Comparison of ENCODE assay signal across 12 mouse cellular contexts in the genomic region with DNA sequence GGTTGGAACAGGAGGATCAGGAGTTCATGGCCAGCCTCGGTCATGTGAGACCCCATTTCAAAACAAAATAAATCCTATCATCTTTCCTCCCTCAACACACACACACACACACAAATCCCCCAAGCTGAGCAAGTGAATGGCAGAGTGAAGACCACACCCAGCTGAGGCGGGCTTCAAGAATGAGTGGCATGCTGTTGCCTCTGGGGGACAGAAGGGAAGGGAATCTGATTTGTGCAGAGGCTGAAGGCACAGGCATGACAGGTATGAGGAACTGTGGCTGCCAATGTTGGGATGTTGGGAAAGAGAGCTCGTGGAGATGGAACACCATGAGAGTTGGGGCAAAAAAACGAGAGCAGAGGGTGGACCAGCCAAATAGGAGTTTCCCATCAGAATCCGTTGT. TPM values are rescaled to one million over a fixed set of nuclear protein-coding genes. Genes with fewer than 3 reads are reported as not detected.
"Had no signal": no experiment of that assay in that cellular context is flagged by ENCODE, and none has a peak within 500 bp of the region (broad histone marks: within the 10 kb centered on the region; RNA-seq: fewer than 3 reads in every experiment).

No protein-coding gene starts in this region.

- DNase-seq: kidney, adult 8-10 months; kidney, postnatal 25 days; lung, embryonic 14.5 days; midbrain, embryonic 14.5 days; right cerebral cortex, adult 18-20 months; right cerebral cortex, postnatal 25 days; thymus, adult 18-20 months; thymus, postnatal 14 days had no signal

RNA-seq across cellular contexts. Expression of a gene that starts 28.9 kb away (rescaled TPM):
- total RNA-seq: layer of hippocampus, postnatal 25 days; left cerebral cortex, adult 2 months; left cerebral cortex, postnatal 14 days; megakaryocyte-erythroid progenitor cell, adult 5-6 weeks had no signal
